Mouse (Mus musculus) kidney, embryonic 14.5 days (tissue): ENCODE measurements at regions not wholly inside any gene's neighbourhood (a gene's known extent, or its start where the extent isn't known, plus 50 kb on each side); places are given as distances from the start of the nearest gene placed in this dataset.

Experiments
- ATAC-seq: fragments of 200-750 bp; cut with Nextera tagmentation; 2 replicates; pipeline ENCODE4 v1.8.0; 2017; ENCODE audit warnings: moderate number of reproducible peaks, mild to moderate bottlenecking, moderate TSS enrichment, moderate library complexity; ENCODE audit not compliant: low FRiP score, low TSS enrichment
- H3K27ac ChIP-seq: fragments of 300-500 bp; sonication (generic); 2 replicates; pipeline ENCODE4 v1.5.1; 2014; ENCODE audit warnings: low read depth, mild to moderate bottlenecking, low read length, moderate library complexity, mixed read lengths
- H3K27me3 ChIP-seq: fragments of 300-500 bp; sonication (generic); 2 replicates; pipeline ENCODE4 v1.6.1; 2014; ENCODE audit warnings: mild to moderate bottlenecking, low read length; ENCODE audit not compliant: control insufficient read depth, insufficient read depth
- H3K36me3 ChIP-seq: fragments of 300-500 bp; sonication (generic); 2 replicates; pipeline ENCODE4 v1.6.1; 2014; ENCODE audit warnings: low read length, mixed read lengths; ENCODE audit not compliant: control insufficient read depth, insufficient read depth
- H3K4me1 ChIP-seq: fragments of 300-500 bp; sonication (generic); 2 replicates; pipeline ENCODE4 v1.6.1; 2014; ENCODE audit warnings: low read length, mixed read lengths; ENCODE audit not compliant: control insufficient read depth, insufficient read depth
- H3K4me2 ChIP-seq: fragments of 300-500 bp; sonication (generic); replicated peaks from 2 replicates; pipeline ENCODE4 v1.6.1; 2014; ENCODE audit warnings: low read depth, mild to moderate bottlenecking, low read length
- H3K4me3 ChIP-seq: fragments of 300-500 bp; sonication (generic); 2 replicates; pipeline ENCODE4 v1.5.1; 2014; ENCODE audit warnings: mild to moderate bottlenecking, low read length
- H3K9ac ChIP-seq: fragments of 300-500 bp; sonication (generic); 2 replicates; pipeline ENCODE4 v1.6.1; 2014; ENCODE audit warnings: low read depth, mild to moderate bottlenecking, low read length, moderate library complexity
- H3K9me3 ChIP-seq: fragments of 300-500 bp; sonication (generic); 2 replicates; pipeline ENCODE4 v1.6.1; 2016; ENCODE audit warnings: low read length; ENCODE audit not compliant: control insufficient read depth
- WGBS: fragments of 180-500 bp; shearing (Covaris S2); extraction: QIAGEN DNeasy Blood & Tissue Kit; methylation state at CpG from one replicate; pipeline ENCODE4 v1.1.7; 2014; 5-methylcytosine and 5-hydroxymethylcytosine counted together

DNA sequence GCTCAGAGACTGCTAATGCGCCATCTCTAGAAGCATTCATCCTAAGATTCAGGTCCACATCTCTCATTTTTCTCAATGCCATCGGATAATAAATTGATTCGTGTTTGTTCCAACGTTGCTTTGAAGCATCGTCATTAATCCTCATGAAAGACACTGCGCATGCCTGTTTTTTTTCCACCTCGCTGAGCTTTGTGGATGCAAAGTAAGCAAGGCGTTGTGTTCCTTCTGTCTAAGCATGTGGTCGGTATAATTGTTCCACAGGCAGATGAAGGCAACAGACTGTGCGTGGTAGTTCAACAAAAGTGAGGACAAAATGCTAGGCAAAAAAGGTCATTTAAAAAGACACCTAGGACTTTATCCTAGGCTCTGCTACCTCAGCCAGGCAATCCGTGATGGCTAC is 223.2 kb downstream of the Gm10260 start:
- Histone ChIP-seq H3K9me3 (no peaks in the 10 kb centered on the region), H3K9ac (no peak overlapping the region), H3K4me3 (no peak overlapping the region), H3K4me1 (peaks cover 12% of the 10 kb centered on the region), H3K27me3 (no peaks in the 10 kb centered on the region), H3K36me3 (no peaks in the 10 kb centered on the region), H3K27ac (no peak overlapping the region), H3K4me2 (no peak overlapping the region)
- no peak for ATAC-seq
- 90% methylated on average over 11 of the region's 11 CpGs for WGBS

DNA sequence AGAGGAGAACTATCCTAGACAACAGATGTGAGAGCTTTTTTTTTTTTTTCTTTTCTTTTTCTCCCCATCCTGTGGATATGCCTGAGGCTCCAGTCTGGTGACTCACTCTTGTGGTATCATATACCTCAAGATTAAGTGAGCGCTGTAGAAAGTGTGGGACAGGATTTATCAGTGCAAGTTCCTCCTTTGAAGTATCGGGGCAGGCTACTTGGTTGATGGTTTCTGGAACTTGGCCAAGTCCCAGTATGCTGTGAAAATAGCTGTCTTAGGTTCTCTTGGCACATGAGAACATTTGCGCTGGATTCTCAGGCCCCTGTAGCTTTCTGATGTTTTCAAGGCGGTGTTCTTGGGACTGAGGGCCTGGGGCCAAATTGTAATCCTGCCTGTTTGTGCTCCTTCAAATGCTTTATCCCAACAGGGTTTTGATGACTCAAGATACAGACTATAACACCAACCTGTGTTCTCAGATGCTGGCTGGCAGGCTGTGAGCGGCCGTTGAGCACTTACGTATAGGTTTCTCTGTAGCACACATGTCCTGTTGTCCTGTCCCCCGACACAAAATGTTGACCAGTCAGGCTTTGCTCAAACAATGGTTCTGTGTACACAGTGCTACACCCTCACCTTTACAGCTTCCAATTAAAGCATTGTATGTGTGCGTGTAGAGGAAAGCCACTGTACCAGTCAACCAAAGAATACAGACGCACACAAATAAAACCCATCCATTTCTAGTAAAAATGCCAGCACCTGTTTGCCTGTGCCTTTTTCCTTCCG is 226.4 kb downstream of the Gm10260 start:
- no peak overlapping the region for H3K27ac ChIP-seq
- 0 out of 2 replicates have a peak, but pooled peaks cover 3% of the 10 kb centered on the region for H3K4me1 ChIP-seq
- no peak overlapping the region for H3K9ac ChIP-seq
- H3K4me2 ChIP-seq: no peak overlapping the region
- H3K27me3 ChIP-seq: no peaks in the 10 kb centered on the region
- no peak for ATAC-seq
- no peaks in the 10 kb centered on the region for H3K9me3 ChIP-seq
- WGBS: 61% methylated on average over 11 of the region's 11 CpGs
- no peaks in the 10 kb centered on the region for H3K36me3 ChIP-seq
- no peak overlapping the region for H3K4me3 ChIP-seq

DNA sequence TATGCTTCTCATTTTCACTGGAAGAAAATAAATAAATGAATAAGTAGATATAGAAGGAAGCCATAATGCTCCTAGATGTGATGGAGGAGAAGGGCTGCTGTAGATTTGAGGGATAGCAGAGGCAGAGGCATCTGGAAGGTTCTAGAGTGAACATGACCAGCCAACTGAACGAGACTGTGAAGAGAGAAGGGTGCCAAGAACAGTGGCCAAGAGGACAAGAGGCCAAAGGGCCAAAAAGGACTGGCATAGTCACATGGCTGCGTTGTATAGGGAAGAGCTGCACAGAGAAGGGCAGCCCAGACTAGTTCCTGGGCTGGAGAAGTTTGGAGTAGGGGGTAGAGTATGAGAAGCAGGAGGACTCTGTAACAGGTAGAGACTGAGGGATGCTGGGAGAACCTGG is 229.3 kb downstream of the Gm10260 start:
- no peak overlapping the region for H3K27ac ChIP-seq
- no peak overlapping the region for H3K4me2 ChIP-seq
- no peak for ATAC-seq

DNA sequence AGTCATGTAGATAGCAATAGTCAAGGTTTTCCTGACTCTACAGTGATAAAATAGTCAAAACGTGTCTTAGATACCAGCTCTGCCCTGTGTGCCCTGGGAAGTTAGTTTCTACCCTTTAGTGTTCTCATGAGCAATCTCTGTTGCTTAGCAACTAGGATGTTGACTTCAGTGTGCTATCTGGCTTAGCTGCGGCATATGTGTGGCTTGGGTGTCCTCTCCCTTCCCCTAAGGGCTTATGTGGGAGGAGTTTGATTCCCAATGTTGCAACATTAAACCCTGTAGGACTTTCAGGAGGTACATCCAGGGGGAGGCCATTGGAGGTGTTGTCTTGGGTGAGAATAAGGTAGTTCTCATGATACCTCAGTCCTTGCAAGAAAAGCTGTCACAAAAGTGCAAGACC is 229.9 kb downstream of the Gm10260 start:
- H3K4me2 ChIP-seq: no peak overlapping the region

More for the DNA sequence above, 229.3 kb downstream of the Gm10260 start:
- Histone ChIP-seq H3K36me3 (no peaks in the 10 kb centered on the region), H3K27me3 (no peaks in the 10 kb centered on the region), H3K4me1 (0 out of 2 replicates have a peak, but pooled peaks cover 9% of the 10 kb centered on the region), H3K4me3 (no peak overlapping the region), H3K9ac (no peak overlapping the region), H3K9me3 (no peaks in the 10 kb centered on the region)
- WGBS: 92% methylated on average over 2 of the region's 2 CpGs

DNA sequence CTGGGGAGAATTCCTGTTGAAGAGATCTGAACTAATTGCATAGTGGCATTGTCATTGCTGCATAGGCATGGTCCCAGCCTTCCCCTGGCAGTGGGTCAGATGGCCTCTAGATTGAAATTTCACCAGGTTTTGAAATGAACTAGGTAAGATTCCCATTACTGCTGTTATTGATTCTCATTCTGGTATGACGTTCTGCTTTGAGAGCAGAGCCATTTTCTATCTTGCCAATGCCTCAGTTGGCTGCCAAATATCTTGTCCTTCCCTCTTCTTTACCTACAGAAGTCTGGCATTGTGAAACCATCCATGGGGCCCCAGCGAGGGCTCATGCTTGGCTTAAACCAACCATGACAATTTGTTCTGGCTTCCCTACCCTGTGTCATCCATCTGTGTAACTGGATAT is 232.5 kb downstream of the Gm10260 start:
- 87% methylated on average over 2 of the region's 2 CpGs for WGBS
- no peak overlapping the region for H3K27ac ChIP-seq

More for the DNA sequence above, 229.9 kb downstream of the Gm10260 start:
- H3K4me3 ChIP-seq: no peak overlapping the region
- 0 out of 2 replicates have a peak, but pooled peaks cover 9% of the 10 kb centered on the region for H3K4me1 ChIP-seq
- no peaks in the 10 kb centered on the region for H3K36me3 ChIP-seq
- no peaks in the 10 kb centered on the region for H3K9me3 ChIP-seq
- WGBS: 47% methylated on average over 2 of the region's 2 CpGs
- no peaks in the 10 kb centered on the region for H3K27me3 ChIP-seq
- no peak overlapping the region for H3K27ac ChIP-seq
- no peak overlapping the region for H3K9ac ChIP-seq
- no peak for ATAC-seq

DNA sequence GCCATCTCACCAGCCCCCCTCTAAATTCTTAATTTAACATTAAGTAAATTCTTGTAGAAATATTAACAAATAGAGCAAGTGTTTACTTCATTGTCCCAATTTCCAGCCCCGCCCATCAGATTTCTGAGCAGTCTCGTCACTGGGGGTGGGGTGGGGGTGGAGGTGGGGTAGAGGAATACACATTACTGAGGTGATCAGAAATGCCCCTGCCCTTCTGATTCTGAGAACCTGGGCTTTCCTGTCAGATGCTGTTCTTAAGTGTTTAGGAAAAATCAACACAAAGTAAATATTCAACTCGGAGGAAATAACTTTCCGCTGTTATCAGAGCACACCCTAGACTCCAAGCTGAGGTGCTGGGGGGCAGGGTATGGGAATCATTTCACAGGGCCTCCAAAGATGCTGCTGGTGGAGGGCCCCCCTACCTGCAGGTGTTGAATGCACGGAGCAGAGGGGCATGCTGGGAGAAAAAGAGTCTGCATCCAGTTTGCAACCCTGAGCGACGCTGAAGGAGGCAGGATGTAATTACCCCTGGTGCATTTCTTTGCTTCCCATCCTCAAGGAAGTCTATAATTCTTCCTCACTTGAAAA is 235.5 kb downstream of the Gm10260 start:
- Histone ChIP-seq H3K4me3 (no peak overlapping the region), H3K9ac (no peak overlapping the region), H3K36me3 (no peaks in the 10 kb centered on the region), H3K4me1 (peaks cover 28% of the 10 kb centered on the region), H3K27ac (no peak overlapping the region; the same call in 1 of the 2 replicates), H3K27me3 (no peaks in the 10 kb centered on the region), H3K9me3 (no peaks in the 10 kb centered on the region), H3K4me2 (no peak overlapping the region)
- WGBS: 47% methylated on average over 7 of the region's 7 CpGs
- no peak; the same call in 1 of the 2 replicates for ATAC-seq

More for the DNA sequence above, 232.5 kb downstream of the Gm10260 start:
- Histone ChIP-seq H3K4me1 (peaks cover 28% of the 10 kb centered on the region), H3K27me3 (no peaks in the 10 kb centered on the region), H3K4me3 (no peak overlapping the region), H3K9me3 (no peaks in the 10 kb centered on the region), H3K4me2 (no peak overlapping the region), H3K36me3 (no peaks in the 10 kb centered on the region), H3K9ac (no peak overlapping the region)
- ATAC-seq: no peak

DNA sequence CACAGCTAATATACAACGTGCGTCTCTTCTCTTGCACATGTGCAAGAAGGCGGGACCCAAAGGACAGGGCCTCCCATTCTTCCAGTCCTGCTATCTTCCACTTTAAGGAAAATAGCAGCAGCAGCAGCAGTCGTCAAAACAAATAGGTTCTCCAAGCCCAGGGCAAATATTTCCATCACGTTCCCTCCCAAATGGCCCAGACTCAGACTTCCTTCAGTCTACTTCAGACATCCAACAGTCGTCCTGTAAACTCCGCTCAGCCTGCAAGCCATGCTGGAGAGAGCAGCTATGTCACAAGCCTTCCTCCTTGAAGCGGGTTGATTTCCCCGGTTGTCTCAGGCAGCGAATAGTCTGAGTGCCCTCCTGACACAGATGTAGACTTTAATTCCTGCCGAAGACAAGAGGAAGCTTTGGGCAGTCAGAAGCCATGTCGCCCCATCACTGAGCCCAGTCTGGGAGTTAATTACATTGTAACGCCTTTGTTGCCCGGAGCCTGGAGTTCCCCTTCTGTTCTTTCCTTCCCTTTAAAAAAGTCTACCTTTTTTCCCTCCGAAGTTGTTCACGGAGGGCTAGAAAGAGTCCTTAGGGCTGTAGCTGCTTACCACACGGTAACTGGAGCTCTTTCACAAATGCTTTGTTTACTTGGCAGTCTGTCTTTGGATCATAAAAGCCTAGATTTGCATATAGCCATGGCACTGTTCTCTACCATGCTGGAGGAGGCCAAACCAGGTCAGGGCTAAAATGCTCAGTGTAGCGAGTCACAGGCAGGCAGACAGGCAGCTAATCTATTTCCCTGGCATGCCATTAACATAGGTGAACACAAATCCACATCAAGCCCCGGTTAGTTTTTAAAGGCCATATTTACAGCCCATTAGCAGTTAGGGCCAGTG is 236.7 kb downstream of the Gm10260 start:
- no peaks in the 10 kb centered on the region for H3K9me3 ChIP-seq
- no peak overlapping the region for H3K4me3 ChIP-seq
- H3K36me3 ChIP-seq: no peaks in the 10 kb centered on the region
- ATAC-seq: peak; percentile 66
- H3K9ac ChIP-seq: peak overlapping the region; percentile 28; the same call in 1 of the 2 replicates
- H3K27me3 ChIP-seq: no peaks in the 10 kb centered on the region
- WGBS: 24% methylated on average over 19 of the region's 19 CpGs
- peak overlapping the region; percentile 73 for H3K27ac ChIP-seq
- peak overlapping the region; percentile 1; the same call in 1 of the 2 replicates for H3K4me2 ChIP-seq
- peaks cover 28% of the 10 kb centered on the region for H3K4me1 ChIP-seq

DNA sequence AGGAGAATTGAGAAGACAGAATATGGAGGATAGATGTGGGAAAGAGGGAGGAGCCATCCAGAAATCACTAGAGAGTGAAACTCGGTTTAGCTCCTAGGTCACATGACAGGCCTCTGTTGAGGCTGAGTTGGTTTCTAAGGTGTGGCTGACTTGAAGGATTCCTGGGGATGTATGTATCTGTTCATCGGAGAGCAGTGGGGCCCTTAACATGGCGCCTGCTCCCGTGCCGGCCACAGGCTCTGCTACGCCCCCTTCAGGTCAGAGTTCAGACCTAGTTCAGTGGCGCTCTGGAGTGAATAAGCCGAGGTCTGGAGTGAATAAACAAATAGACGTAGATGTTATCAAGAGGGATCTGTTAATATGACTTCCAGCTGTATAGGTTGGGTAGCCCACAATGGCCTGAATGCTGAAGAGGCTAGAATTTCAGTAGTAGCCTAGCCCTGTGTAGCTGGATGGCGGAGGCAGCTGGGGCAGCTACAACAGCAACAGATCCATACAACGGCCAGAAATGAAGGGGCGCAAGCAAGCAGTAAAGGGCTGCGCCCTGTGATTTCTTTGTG is 239.4 kb downstream of the Gm10260 start:
- no peak; the same call in 1 of the 2 replicates for ATAC-seq
- Histone ChIP-seq H3K4me2 (no peak overlapping the region), H3K9ac (no peak overlapping the region), H3K4me1 (peaks cover 21% of the 10 kb centered on the region), H3K36me3 (no peaks in the 10 kb centered on the region), H3K9me3 (no peaks in the 10 kb centered on the region), H3K4me3 (no peak overlapping the region), H3K27ac (no peak overlapping the region), H3K27me3 (no peaks in the 10 kb centered on the region)
- 82% methylated on average over 13 of the region's 13 CpGs for WGBS
